Mouse (Mus musculus) CH12.LX (cell line): ENCODE results near the gene Gtf2f1.

ENCODE experiments used
- BHLHE40 ChIP-seq: IDR thresholded peaks from 2 replicates; pipeline ENCODE4 v1.6.1; 2011; ENCODE audit warnings: mild to moderate bottlenecking, low read depth, low read length, improper control_type of control experiment
- CHD2 ChIP-seq: IDR thresholded peaks from 2 replicates; pipeline ENCODE4 v1.6.1; 2011; ENCODE audit warnings: low read length, improper control_type of control experiment
- CTCF ChIP-seq, 2 experiments: IDR thresholded peaks in 1 of 2; conservative IDR thresholded peaks in 1 of 2; 2 replicates each; pipeline ENCODE4 v1.5.1; 2011 to 2012; ENCODE audit warnings: low read depth in 2 of 2, low read length in 2 of 2, improper control_type of control experiment in 1 of 2, inconsistent platforms in 1 of 2, mild to moderate bottlenecking in 1 of 2, moderate library complexity in 1 of 2
- MYC ChIP-seq: IDR thresholded peaks from 2 replicates; pipeline ENCODE4 v1.6.1; 2011; ENCODE audit warnings: low read depth, mild to moderate bottlenecking, improper control_type of control experiment, low read length
- USF1 ChIP-seq: IDR thresholded peaks from 2 replicates; pipeline ENCODE4 v1.6.1; 2014; ENCODE audit warnings: low read depth, mild to moderate bottlenecking, inconsistent platforms, low read length, improper control_type of control experiment

GRCm38 (mm10) chr17:57003994-57004393, 7.1 kb downstream of the Gtf2f1 start:
- TF ChIP-seq CHD2: no peak
- TF ChIP-seq CTCF (conservative IDR thresholded peaks at IDR 0.05 in 1 of 2, IDR thresholded peaks at IDR 0.05 in 1 of 2; ENCODE audit: low read depth in 2 of 2, low read length in 2 of 2): no peak
- TF ChIP-seq MYC: no peak
- no peak for TF ChIP-seq USF1
- TF ChIP-seq BHLHE40: no peak
